Mouse (Mus musculus): ENCODE results near the gene Dnah8. TPM values are rescaled to one million over a fixed set of nuclear protein-coding genes. Genes with fewer than 3 reads are reported as not detected.

Gene Dnah8
- polyA plus RNA-seq, 1 experiment from 2014 or later = 0.35 TPM

- H3K27me3 ChIP-seq (replicated peaks; ENCODE audit: control insufficient read depth, insufficient read depth, low read length) = peaks cover 12% of the 10 kb centered on the region; the same call in 1 of the 2 replicates
- H3K9ac ChIP-seq (ENCODE audit: low read depth, low read length) = no peak overlapping the region
- H3K4me2 ChIP-seq (replicated peaks; ENCODE audit: low read depth) = no peak overlapping the region
- no peaks in the 10 kb centered on the region for H3K36me3 ChIP-seq (ENCODE audit: control insufficient read depth, insufficient read depth)
- no peak overlapping the region for H3K4me3 ChIP-seq (ENCODE audit: low read depth, low read length)
- peaks cover 4% of the 10 kb centered on the region; the same call in 1 of the 2 replicates for H3K4me1 ChIP-seq (replicated peaks; ENCODE audit: control insufficient read depth, insufficient read depth, low read length)
- TF ChIP-seq CTCF (IDR thresholded peaks at IDR 0.05; ENCODE audit: low read depth) = no peak
- no peaks in the 10 kb centered on the region for H3K9me3 ChIP-seq (ENCODE audit: control insufficient read depth)
- ATAC-seq = no peak
- no peak overlapping the region for H3K27ac ChIP-seq (ENCODE audit: low read depth, low read length)
- 36% methylated on average over 27 of the region's 27 CpGs for WGBS
These were observed 286.9 kb downstream of the Dnah8 start for GRCm38 (mm10) chr17:30910866-30911731.

GRCm38 (mm10) chr17:30911732-30912088 is 287.6 kb downstream of the Dnah8 start:
- TF ChIP-seq CTCF (IDR thresholded peaks at IDR 0.05; ENCODE audit: low read depth) = no peak
- H3K4me2 ChIP-seq (replicated peaks; ENCODE audit: low read depth) = no peak overlapping the region
- H3K36me3 ChIP-seq (ENCODE audit: control insufficient read depth, insufficient read depth) = no peaks in the 10 kb centered on the region
- H3K9ac ChIP-seq (ENCODE audit: low read depth, low read length) = no peak overlapping the region
- peaks cover 4% of the 10 kb centered on the region; the same call in 1 of the 2 replicates for H3K4me1 ChIP-seq (replicated peaks; ENCODE audit: control insufficient read depth, insufficient read depth, low read length)
- no peak for ATAC-seq
- 17% methylated on average over 8 of the region's 8 CpGs for WGBS
- peaks cover 12% of the 10 kb centered on the region; the same call in 1 of the 2 replicates for H3K27me3 ChIP-seq (replicated peaks; ENCODE audit: control insufficient read depth, insufficient read depth, low read length)
- no peak overlapping the region for H3K4me3 ChIP-seq (ENCODE audit: low read depth, low read length)
- H3K9me3 ChIP-seq (ENCODE audit: control insufficient read depth) = no peaks in the 10 kb centered on the region
- H3K27ac ChIP-seq (ENCODE audit: low read depth, low read length) = no peak overlapping the region

GRCm38 (mm10) chr17:30912536-30912935 is 288.4 kb downstream of the Dnah8 start:
- 42% methylated on average over 5 of the region's 5 CpGs for WGBS
- ATAC-seq = no peak
- TF ChIP-seq CTCF (IDR thresholded peaks at IDR 0.05; ENCODE audit: low read depth) = no peak
- Histone ChIP-seq H3K4me3 (ENCODE audit: low read depth, low read length) (no peak overlapping the region), H3K9me3 (ENCODE audit: control insufficient read depth) (no peaks in the 10 kb centered on the region), H3K27ac (ENCODE audit: low read depth, low read length) (no peak overlapping the region), H3K36me3 (ENCODE audit: control insufficient read depth, insufficient read depth) (no peaks in the 10 kb centered on the region), H3K4me2 (replicated peaks; ENCODE audit: low read depth) (no peak overlapping the region), H3K27me3 (replicated peaks; ENCODE audit: control insufficient read depth, insufficient read depth, low read length) (peaks cover 12% of the 10 kb centered on the region; the same call in 1 of the 2 replicates), H3K9ac (ENCODE audit: low read depth, low read length) (no peak overlapping the region), H3K4me1 (replicated peaks; ENCODE audit: control insufficient read depth, insufficient read depth, low read length) (peaks cover 4% of the 10 kb centered on the region; the same call in 1 of the 2 replicates)

GRCm38 (mm10) chr17:30914264-30914663 is 290.1 kb downstream of the Dnah8 start:
- H3K27me3 ChIP-seq (replicated peaks; ENCODE audit: control insufficient read depth, insufficient read depth, low read length) = peaks cover 12% of the 10 kb centered on the region; the same call in 1 of the 2 replicates
- peaks cover 4% of the 10 kb centered on the region; the same call in 1 of the 2 replicates for H3K4me1 ChIP-seq (replicated peaks; ENCODE audit: control insufficient read depth, insufficient read depth, low read length)
- H3K9me3 ChIP-seq (ENCODE audit: control insufficient read depth) = no peaks in the 10 kb centered on the region
- H3K4me3 ChIP-seq (ENCODE audit: low read depth, low read length) = no peak overlapping the region
- no peak overlapping the region for H3K4me2 ChIP-seq (replicated peaks; ENCODE audit: low read depth)
- no peak overlapping the region for H3K27ac ChIP-seq (ENCODE audit: low read depth, low read length)
- no peak for ATAC-seq
- H3K9ac ChIP-seq (ENCODE audit: low read depth, low read length) = no peak overlapping the region
- no peak for TF ChIP-seq CTCF (IDR thresholded peaks at IDR 0.05; ENCODE audit: low read depth)
- H3K36me3 ChIP-seq (ENCODE audit: control insufficient read depth, insufficient read depth) = no peaks in the 10 kb centered on the region

- no peaks in the 10 kb centered on the region for H3K36me3 ChIP-seq (ENCODE audit: control insufficient read depth, insufficient read depth)
- 51% methylated on average over 4 of the region's 4 CpGs for WGBS
- ATAC-seq = no peak
- no peak overlapping the region for H3K4me3 ChIP-seq (ENCODE audit: low read depth, low read length)
- no peak overlapping the region for H3K27ac ChIP-seq (ENCODE audit: low read depth, low read length)
- H3K4me2 ChIP-seq (replicated peaks; ENCODE audit: low read depth) = no peak overlapping the region
- TF ChIP-seq CTCF (IDR thresholded peaks at IDR 0.05; ENCODE audit: low read depth) = no peak
- H3K9me3 ChIP-seq (ENCODE audit: control insufficient read depth) = no peaks in the 10 kb centered on the region
- no peaks in the 10 kb centered on the region for H3K27me3 ChIP-seq (replicated peaks; ENCODE audit: control insufficient read depth, insufficient read depth, low read length)
- H3K4me1 ChIP-seq (replicated peaks; ENCODE audit: control insufficient read depth, insufficient read depth, low read length) = no peaks in the 10 kb centered on the region
- H3K9ac ChIP-seq (ENCODE audit: low read depth, low read length) = no peak overlapping the region
These were observed 299.4 kb downstream of the Dnah8 start for GRCm38 (mm10) chr17:30923566-30923965.

Other genes with a start within 250 kb of the Dnah8 start
- 35.9 and 42.6 TPM in 2 replicates for gene Btbd9, start 47.9 kb upstream of the Dnah8 start, polyA plus RNA-seq (2015; fragmentation: Nextera tagmentation; extraction: Ambion mirVana)
- gene Glo1, start 2.5 kb downstream of the Dnah8 start, polyA plus RNA-seq (2015; fragmentation: Nextera tagmentation; extraction: Ambion mirVana) = 169 and 176 TPM in 2 replicates